Mouse (Mus musculus): ENCODE measurements around the gene Ccdc30.

- no peak for TF ChIP-seq POLR2A (IDR thresholded peaks at IDR 0.05; ENCODE audit: insufficient read depth, low read length)
- no peak for TF ChIP-seq CTCF (IDR thresholded peaks at IDR 0.05; ENCODE audit: low read depth, low read length)
These were observed 130.0 kb downstream of the Ccdc30 start for GRCm38 (mm10) chr4:119285336-119285735.
